Mouse (Mus musculus): Measurements from ENCODE around the gene Dpm3. TPM values are rescaled to one million over a fixed set of nuclear protein-coding genes. Genes with fewer than 3 reads are reported as not detected.

Gene Dpm3
- total and polyA plus RNA-seq, 3 experiments: 52.7 to 228 (median 74.8) TPM

DNA sequence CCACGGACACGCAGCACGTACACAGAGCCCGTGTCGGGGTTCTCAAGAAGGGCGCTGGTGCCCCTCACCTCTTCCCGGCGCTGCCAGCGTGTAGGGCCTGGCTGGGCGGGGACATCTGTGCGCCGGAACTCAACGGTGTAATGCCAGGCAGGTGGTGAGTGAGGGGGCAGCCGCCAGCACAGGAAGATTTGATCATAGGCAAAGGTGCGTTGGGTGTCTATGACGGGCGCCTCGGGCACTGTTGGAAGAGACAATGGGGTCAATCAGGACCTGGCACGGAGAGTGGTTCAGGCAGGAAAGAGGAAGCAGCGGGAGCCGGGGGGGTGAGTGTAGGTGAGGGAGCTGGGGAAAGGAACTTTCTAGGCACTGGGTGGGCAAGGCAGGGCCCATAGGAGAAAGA, 21.5 kb upstream of the Dpm3 start:
- no peak overlapping the region for H3K9ac ChIP-seq (ENCODE audit: insufficient read depth, low read depth)
- no peak for TF ChIP-seq EP300 (IDR thresholded peaks at IDR 0.05; ENCODE audit: low read length)
- TF ChIP-seq MAX (IDR thresholded peaks at IDR 0.05; ENCODE audit: low read length): no peak
- TF ChIP-seq E2F4 (IDR thresholded peaks at IDR 0.05; ENCODE audit: insufficient replicate concordance, low read depth, low read length): no peak
- no peak for TF ChIP-seq JUN (IDR thresholded peaks at IDR 0.05; ENCODE audit: insufficient read depth, low read depth, low read length)
- TF ChIP-seq ZKSCAN1 (IDR thresholded peaks at IDR 0.05; ENCODE audit: borderline replicate concordance, low read depth, low read length): no peak
- TF ChIP-seq UBTF (IDR thresholded peaks at IDR 0.05; ENCODE audit: low read depth, low read length): no peak
- TF ChIP-seq CHD2 (IDR thresholded peaks at IDR 0.05; ENCODE audit: low read length): no peak
- TF ChIP-seq USF1 (IDR thresholded peaks at IDR 0.05; ENCODE audit: low read depth, low read length): no peak
- TF ChIP-seq MEF2A (IDR thresholded peaks at IDR 0.05; ENCODE audit: borderline replicate concordance, low read depth, low read length): no peak
- TF ChIP-seq IRF4 (IDR thresholded peaks at IDR 0.05; ENCODE audit: low read depth, low read length): no peak
- TF ChIP-seq MAFK (IDR thresholded peaks at IDR 0.05; ENCODE audit: insufficient replicate concordance, low read length): no peak
- TF ChIP-seq SMC3 (IDR thresholded peaks at IDR 0.05; ENCODE audit: low read depth, low read length): no peak
- TF ChIP-seq JUND (conservative IDR thresholded peaks at IDR 0.05; ENCODE audit: low read depth, low read length): no peak
- TF ChIP-seq MXI1 (IDR thresholded peaks at IDR 0.05; ENCODE audit: low read depth, low read length): no peak
- TF ChIP-seq USF2 (conservative IDR thresholded peaks at IDR 0.05; ENCODE audit: low read depth, low read length): no peak
- no peak for TF ChIP-seq CHD1 (IDR thresholded peaks at IDR 0.05; ENCODE audit: low read depth, low read length)
- no peak for TF ChIP-seq RCOR1 (conservative IDR thresholded peaks at IDR 0.05; ENCODE audit: low read depth, low read length)
- TF ChIP-seq KAT2A (IDR thresholded peaks at IDR 0.05; ENCODE audit: insufficient replicate concordance, low read length): no peak
- H3K4me2 ChIP-seq (ENCODE audit: insufficient read depth, low read depth, poor library complexity, severe bottlenecking): no peak overlapping the region
- H3K9me3 ChIP-seq (replicated peaks; ENCODE audit: low read length): no peaks in the 10 kb centered on the region
- no peak overlapping the region for H3K27ac ChIP-seq (ENCODE audit: insufficient read depth, low read depth)
- dilution Hi-C loops (cut with MboI; ENCODE audit: extremely low pct_ligation_motif_present, extremely low pct_unique_long_range_greater_than_20kb, low sequenced_read_pairs): no loop called here
- no peak overlapping the region for H3K4me3 ChIP-seq (replicated peaks in 1 of 3; ENCODE audit: low read depth in 2 of 3, low read length in 2 of 3, poor library complexity in 1 of 3)
- DNase-seq (ENCODE audit: extremely low read depth): no peak
- peaks cover 14 to 21% of the 10 kb centered on the region in 2 experiments for H3K4me1 ChIP-seq (ENCODE audit: control insufficient read depth in 1 of 2, insufficient read depth in 2 of 2)
- no peaks in the 10 kb centered on the region for H3K27me3 ChIP-seq (replicated peaks)
- in situ Hi-C loops (cut with MboI; ENCODE audit: low pct_ligation_motif_present, low pct_unique_long_range_greater_than_20kb, low sequenced_read_pairs): no loop called here
- H3K36me3 ChIP-seq (replicated peaks in 1 of 2; ENCODE audit: control insufficient read depth in 1 of 2, insufficient read depth in 1 of 2, low read length in 1 of 2): peaks cover 39 to 64% of the 10 kb centered on the region in 2 experiments
- no peaks in the 10 kb centered on the region for H3K79me2 ChIP-seq (replicated peaks; ENCODE audit: control insufficient read depth, extremely low read depth, insufficient read depth, poor library complexity, severe bottlenecking)

DNA sequence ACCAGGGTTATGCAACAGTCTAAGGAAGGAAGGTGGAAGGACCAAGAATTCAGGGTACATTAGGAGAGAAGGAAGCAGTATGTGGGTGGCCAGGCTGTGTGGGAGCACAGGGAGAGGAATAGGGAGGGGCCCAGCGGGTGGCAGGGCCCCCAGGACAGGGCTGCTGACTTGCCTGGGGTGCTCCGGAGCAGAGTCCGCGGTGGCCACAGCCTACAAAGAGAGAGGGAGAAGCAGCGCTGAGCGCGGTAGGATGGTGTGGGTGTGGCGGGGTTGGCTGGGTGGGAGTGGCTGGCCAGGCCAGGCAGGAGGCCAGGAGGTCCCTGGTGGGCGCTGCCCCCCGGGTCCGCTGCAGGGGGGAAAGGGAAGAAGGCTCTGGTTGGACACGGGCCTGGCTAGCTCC, 20.7 kb upstream of the Dpm3 start:
- H3K36me3 ChIP-seq (replicated peaks in 1 of 2; ENCODE audit: control insufficient read depth in 1 of 2, insufficient read depth in 1 of 2, low read length in 1 of 2): peaks cover 39 to 65% of the 10 kb centered on the region in 2 experiments
- no peak for TF ChIP-seq TBP (conservative IDR thresholded peaks at IDR 0.05; ENCODE audit: low read depth, low read length)
- TF ChIP-seq RCOR1 (conservative IDR thresholded peaks at IDR 0.05; ENCODE audit: low read depth, low read length): no peak
- TF ChIP-seq SMC3 (IDR thresholded peaks at IDR 0.05; ENCODE audit: low read depth, low read length): no peak
- TF ChIP-seq MAX (IDR thresholded peaks at IDR 0.05; ENCODE audit: low read length): no peak
- TF ChIP-seq RAD21 (IDR thresholded peaks at IDR 0.05; ENCODE audit: low read depth, low read length): no peak
- no peak overlapping the region for H3K4me2 ChIP-seq (ENCODE audit: insufficient read depth, low read depth, poor library complexity, severe bottlenecking)
- H3K9ac ChIP-seq (ENCODE audit: insufficient read depth, low read depth): no peak overlapping the region
- no peaks in the 10 kb centered on the region for H3K9me3 ChIP-seq (replicated peaks; ENCODE audit: low read length)
- H3K4me1 ChIP-seq (ENCODE audit: control insufficient read depth in 1 of 2, insufficient read depth in 2 of 2): peaks cover 8 to 19% of the 10 kb centered on the region in 2 experiments
- H3K27me3 ChIP-seq (replicated peaks): no peaks in the 10 kb centered on the region
- H3K4me3 ChIP-seq (replicated peaks in 1 of 3; ENCODE audit: low read depth in 2 of 3, low read length in 2 of 3, poor library complexity in 1 of 3): no peak overlapping the region
- H3K27ac ChIP-seq (ENCODE audit: insufficient read depth, low read depth): no peak overlapping the region
- in situ Hi-C loops (cut with MboI; ENCODE audit: low pct_ligation_motif_present, low pct_unique_long_range_greater_than_20kb, low sequenced_read_pairs): no loop called here
- no peaks in the 10 kb centered on the region for H3K79me2 ChIP-seq (replicated peaks; ENCODE audit: control insufficient read depth, extremely low read depth, insufficient read depth, poor library complexity, severe bottlenecking)
- DNase-seq (ENCODE audit: extremely low read depth): no peak
- dilution Hi-C loops (cut with MboI; ENCODE audit: extremely low pct_ligation_motif_present, extremely low pct_unique_long_range_greater_than_20kb, low sequenced_read_pairs): no loop called here

Data from CH12.LX (cell line).